Mouse (Mus musculus) heart, postnatal 14 days (tissue): Measurements from ENCODE around the gene Igtp. TPM values are rescaled to one million over a fixed set of nuclear protein-coding genes. Genes with fewer than 3 reads are reported as not detected.

Experiments
- DNase-seq, 2 experiments: peaks; one replicate each; pipeline ENCODE4 v3.0.0; 2021 to 2022
- intact Hi-C: fragments of 180-260 bp; cut with DNase I; formaldehyde crosslinking; loops from one replicate; pipeline ENCODE4 v1.15.1; 2025
- total RNA-seq, 2 experiments: library from RNA; stranded (reverse); gene quantifications; 2 replicates each; pipeline ENCODE4 v1.2.3; 2021

Igtp gene
- total RNA-seq, 2 experiments from 2014 or later, result 3.8 to 4.8 TPM

DNA sequence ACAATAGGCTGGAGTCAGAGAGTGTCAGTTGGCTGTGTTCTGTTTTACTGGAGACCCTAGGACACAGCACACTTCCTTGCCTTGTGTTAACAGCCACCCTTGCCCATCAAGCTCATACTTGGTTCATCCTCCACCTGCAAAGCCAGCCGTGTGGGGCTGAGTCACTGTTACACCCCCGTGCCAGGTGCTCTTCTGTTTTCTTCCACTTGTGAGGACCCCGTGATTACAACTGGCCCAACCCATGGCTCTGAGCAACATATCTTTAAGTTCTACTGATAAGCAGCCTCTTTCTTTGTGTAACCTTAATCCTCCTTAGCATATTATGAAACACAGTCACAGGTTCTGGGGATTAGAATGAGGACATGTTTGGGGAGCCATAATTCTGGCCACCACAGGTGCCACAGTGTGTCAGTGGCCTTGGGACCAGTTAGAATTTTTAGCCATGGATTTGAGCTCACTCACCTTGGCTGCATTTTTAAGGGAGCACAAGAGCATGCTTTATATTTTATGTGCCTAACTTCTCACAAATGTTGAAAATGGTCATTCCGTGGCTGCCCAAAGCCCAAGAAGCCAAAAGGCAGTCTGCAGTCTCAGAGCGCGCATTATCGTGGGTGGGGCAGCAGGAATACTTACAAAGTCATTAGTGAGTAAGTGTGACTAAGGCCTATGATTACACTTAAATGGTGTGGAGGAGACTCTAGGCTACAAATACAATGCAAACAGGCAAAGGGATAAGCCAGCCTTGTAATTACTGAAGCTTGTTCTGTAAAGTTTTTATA lies 50.0 kb downstream of the Igtp start:
- intact Hi-C loops, result no loop called here

DNA sequence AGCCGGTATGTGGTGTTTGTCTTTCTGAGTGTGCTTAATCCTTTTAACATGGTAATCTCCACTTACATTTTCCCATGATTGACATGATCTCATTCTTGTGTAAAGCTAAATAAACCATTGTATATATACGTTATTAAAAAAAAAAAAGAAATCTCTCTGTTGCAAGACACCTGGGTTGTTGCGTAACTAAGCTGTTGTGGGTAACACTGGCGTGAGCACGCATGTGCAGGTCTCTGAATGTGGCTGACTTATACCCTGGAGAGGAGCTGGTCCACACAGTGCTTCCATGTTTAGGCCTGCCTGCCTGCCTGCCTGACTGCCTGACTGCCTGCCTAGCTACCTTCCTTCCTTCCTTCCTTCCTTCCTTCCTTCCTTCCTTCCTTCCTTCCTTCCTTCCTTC lies 51.2 kb downstream of the Igtp start:
- DNase-seq, result no peak
- intact Hi-C loops, result no loop called here

More for the DNA sequence above, 50.0 kb downstream of the Igtp start:
- no peak for DNase-seq

DNA sequence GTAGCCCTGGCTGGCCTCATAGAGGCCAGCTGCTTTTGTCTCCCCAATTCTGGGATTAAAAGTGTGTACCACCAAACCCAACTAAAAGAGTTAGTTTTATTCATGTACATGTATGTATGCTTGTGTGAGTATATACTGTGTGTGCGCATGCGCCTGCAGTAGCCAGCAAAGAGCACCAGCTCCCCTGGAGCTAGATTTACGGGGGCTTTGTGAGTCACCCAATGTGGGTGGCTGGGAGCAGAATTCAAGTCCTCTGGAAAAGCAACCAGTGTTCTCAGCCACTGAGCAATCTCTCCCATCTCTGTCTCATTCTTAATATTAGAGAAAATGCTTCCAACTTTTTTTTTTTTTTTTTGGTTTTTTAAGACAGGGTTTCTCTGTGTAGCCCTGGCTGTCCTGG lies 55.1 kb downstream of the Igtp start:
- intact Hi-C loops, result no loop called here
- DNase-seq, result no peak

Other genes with a start within 250 kb of the Igtp start
- 10 to 100 TPM; 49.8 to 52.8 TPM for gene Larp1, start 190.5 kb upstream of the Igtp start, total RNA-seq
- not detected for gene Gm12248, start 106.4 kb upstream of the Igtp start, total RNA-seq
- 10 to 100 TPM; 38.6 to 40.5 TPM for gene Cnot8, start 95.4 kb upstream of the Igtp start, total RNA-seq
- gene Gemin5, start 31.0 kb upstream of the Igtp start, total RNA-seq, result 1 to 10 TPM; 9.2 to 9.7 TPM
- 10 to 100 TPM; 47.1 to 49.9 TPM for gene Mrpl22, start 27.9 kb upstream of the Igtp start, total RNA-seq
- gene Irgm2, start 62 bp downstream of the Igtp start, total RNA-seq, result 1 to 10 TPM; 6.9 to 7.0 TPM
- gene 4930438A08Rik, start 75.2 kb downstream of the Igtp start, total RNA-seq, result not detected
- gene Zfp692, start 107.5 kb downstream of the Igtp start, total RNA-seq, result 1 to 10 TPM; 3.9 to 4.7 TPM
- 10 to 100 TPM; 48.9 to 53.1 TPM for gene Zfp672, start 130.8 kb downstream of the Igtp start, total RNA-seq
- 10 to 100 TPM; 45.6 to 49.5 TPM for gene Sh3bp5l, start 131.2 kb downstream of the Igtp start, total RNA-seq
- gene Lypd8, start 179.5 kb downstream of the Igtp start, total RNA-seq, result not detected
- not detected for gene 1810065E05Rik, start 221.6 kb downstream of the Igtp start, total RNA-seq
- not detected for gene Gm12253, start 233.0 kb downstream of the Igtp start, total RNA-seq